ENCODE assay signal across 8 mouse cellular contexts in the genomic region with DNA sequence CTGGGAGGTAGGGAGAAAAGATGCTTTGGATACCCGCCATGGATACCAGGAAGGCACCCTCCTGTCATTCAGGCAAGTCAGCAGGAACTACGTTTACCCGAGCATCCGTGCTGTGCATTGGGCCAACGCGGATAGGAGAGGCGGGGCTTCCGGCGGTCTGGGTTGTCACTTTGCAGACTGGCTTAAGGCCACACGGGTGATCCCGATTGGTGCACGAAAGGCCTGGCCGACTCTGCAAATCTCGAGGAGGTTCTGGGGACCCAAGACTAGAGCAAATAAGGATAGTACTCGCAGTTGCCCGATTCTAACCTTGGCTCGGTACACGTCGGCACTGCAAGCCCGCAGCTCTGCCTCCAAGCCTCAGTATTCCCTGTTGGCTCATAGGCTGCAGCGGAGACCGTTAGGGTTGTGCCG. TPM values are rescaled to one million over a fixed set of nuclear protein-coding genes. Genes with fewer than 3 reads are reported as not detected.
DNase-seq lines count a peak whose midpoint lies in the region.

TSS of gene Zfp324 (plus strand) at position 161 of the 414 bp plus-strand sequence.

- DNase-seq in adrenal gland, adult 18-20 months (ENCODE audit: low spot score in 2 of 2), result peak; percentile 79 to 81
- peak; percentile 93 for DNase-seq in embryo, embryonic 10.5 days (ENCODE audit: low spot score)
- peak; percentile 82 for DNase-seq in gastrocnemius, postnatal 10 days
- peak; percentile 94 for DNase-seq in induced T-regulatory cell, adult 2 months (ENCODE audit: low read depth)
- DNase-seq in left cerebral cortex, adult 9 months (ENCODE audit: low spot score in 2 of 2), result peak; percentile 83 to 93
- DNase-seq in right cerebral cortex, postnatal 10 days (ENCODE audit: low spot score in 2 of 2), result peak; percentile 95 to 97
- DNase-seq in urinary bladder, postnatal 14 days (ENCODE audit: low spot score), result peak; percentile 91

- H3K27me3 ChIP-seq in megakaryocyte, embryonic 14.5 days (replicated peaks), result no peaks in the 10 kb centered on the region

- H3K4me3 ChIP-seq in megakaryocyte, embryonic 14.5 days (replicated peaks), result peak within 1 kb of the TSS; percentile 93

- H3K36me3 ChIP-seq in megakaryocyte, embryonic 14.5 days (replicated peaks; ENCODE audit: low read length), result peaks cover 26% of the 10 kb centered on the region

- H3K4me1 ChIP-seq in megakaryocyte, embryonic 14.5 days, result peaks cover 76% of the 10 kb centered on the region

- no peaks in the 10 kb centered on the region for H3K9me3 ChIP-seq in megakaryocyte, embryonic 14.5 days

RNA-seq across cellular contexts. Expression of gene Zfp324, which starts in this region (rescaled TPM):
- total RNA-seq in adrenal gland, adult 18-20 months (2021), result 1 to 10 TPM; 8.4 to 9.5 TPM
- 1 to 10 TPM; 2.8 to 4.8 TPM for total RNA-seq in gastrocnemius, postnatal 10 days (2021)
- 1.9 and 2.1 TPM in 2 replicates for polyA plus RNA-seq in megakaryocyte, embryonic 14.5 days (2012; ENCODE audit: insufficient read depth, low replicate concordance)

Comparison
In these comparisons a context has a peak if more than half of its experiments do, and no peak if none do; other contexts are left out.
1. Peak in every context shown above with its lines: DNase-seq and H3K4me3 ChIP-seq.